Mouse (Mus musculus): ENCODE results near the gene Cpeb2. TPM values are rescaled to one million over a fixed set of nuclear protein-coding genes. Genes with fewer than 3 reads are reported as not detected.
A peak's percentile ranks its signal among the peaks of the same experiment; 100 is the strongest.

The Cpeb2 gene
- 10 to 100 TPM; 60.1 to 76.3 (median 66.6) TPM for total RNA-seq (2022)

- peak; percentile 83 to 96 for DNase-seq (ENCODE audit: low spot score in 2 of 2)
These were observed at the start of gene Cpeb2 for GRCm38 (mm10) chr5:43232480-43233315. Gene Cpeb2 (plus strand): TSS chr5:43233170.

DNA sequence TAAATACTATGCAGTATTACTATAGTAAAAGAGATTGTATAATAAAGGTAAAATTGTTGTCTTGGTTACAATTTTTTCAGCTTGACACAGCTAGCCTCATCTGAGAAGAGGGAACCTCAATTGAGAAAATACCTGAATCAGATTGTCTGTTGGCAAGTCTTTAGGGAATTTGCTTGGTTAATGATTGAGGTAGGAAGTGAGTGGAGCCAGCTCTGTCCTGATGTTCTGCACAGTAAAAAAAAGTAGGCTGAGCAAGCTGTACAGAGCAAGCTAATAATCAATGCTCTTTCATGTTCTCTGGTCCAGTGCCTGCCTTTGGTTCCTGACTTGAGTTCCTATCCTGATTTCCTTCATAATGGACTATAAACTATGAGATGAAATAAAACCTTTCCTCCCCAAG is 49.4 kb upstream of the Cpeb2 start:
- DNase-seq (ENCODE audit: low spot score in 2 of 2): no peak

DNA sequence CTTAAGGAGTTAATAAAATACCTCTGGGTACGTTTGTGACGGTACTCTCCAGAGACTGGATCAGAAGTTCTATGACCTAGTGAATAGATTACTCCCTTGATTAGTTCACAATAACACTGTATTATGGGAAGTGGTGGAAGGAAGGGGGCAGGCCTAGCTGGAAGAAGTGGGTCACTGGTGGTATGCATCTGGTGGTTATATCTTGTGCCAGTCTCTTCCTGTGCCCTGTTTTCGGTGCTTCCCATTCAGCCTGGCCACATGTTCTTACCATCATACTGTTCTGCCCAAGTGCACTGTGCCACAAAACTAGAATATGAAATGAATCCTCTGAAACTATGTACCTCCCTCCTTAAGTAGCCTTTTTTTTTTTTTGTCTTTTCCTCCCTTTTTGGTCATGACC is 48.1 kb upstream of the Cpeb2 start:
- no peak for DNase-seq (ENCODE audit: low spot score in 2 of 2)

DNA sequence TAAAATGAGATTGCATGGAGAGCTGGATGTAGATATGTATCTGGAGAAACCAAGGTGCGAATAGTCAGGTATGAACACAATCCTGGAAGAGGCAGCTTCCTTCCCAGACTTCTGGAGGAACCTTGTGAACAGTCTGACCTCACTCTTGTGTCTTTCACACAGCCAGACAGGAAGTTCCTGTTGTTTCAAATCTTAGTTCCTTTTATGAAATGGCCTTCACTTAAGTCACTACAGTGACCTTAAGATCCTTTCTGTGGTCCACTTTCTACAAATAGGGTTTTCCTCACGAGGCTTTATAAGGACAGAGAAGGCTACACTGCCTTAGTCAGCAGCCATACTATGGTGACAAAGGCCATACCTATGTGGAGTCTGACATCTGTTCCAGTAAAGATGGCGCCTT is 47.5 kb upstream of the Cpeb2 start:
- no peak for DNase-seq (ENCODE audit: low spot score in 2 of 2)

GRCm38 (mm10) chr5:43200686-43201085 is 32.3 kb upstream of the Cpeb2 start:
- DNase-seq (ENCODE audit: low spot score in 2 of 2): no peak

- DNase-seq (ENCODE audit: low spot score in 2 of 2): no peak
These were observed 26.4 kb upstream of the Cpeb2 start for GRCm38 (mm10) chr5:43206495-43207053.

DNA sequence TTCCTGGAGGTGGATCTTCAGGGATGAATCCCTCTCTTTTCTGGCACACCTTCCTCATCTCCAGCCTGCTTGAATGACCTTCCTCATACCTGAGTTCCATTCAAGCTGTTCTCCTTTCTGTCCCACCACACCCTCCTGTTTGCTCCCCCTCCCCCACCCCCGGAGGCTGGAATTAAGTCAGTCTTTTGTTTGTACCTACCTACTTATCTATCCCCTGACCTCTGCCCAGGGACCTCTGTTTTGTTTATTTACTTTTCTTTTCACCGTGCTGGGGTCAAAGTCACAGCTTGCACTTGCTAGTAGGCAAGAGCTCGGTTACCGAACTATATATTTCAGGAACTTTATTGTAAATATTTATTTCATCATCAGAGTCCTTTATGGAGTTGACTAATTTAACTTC is 15.5 kb upstream of the Cpeb2 start:
- no peak for DNase-seq (ENCODE audit: low spot score in 2 of 2)

DNA sequence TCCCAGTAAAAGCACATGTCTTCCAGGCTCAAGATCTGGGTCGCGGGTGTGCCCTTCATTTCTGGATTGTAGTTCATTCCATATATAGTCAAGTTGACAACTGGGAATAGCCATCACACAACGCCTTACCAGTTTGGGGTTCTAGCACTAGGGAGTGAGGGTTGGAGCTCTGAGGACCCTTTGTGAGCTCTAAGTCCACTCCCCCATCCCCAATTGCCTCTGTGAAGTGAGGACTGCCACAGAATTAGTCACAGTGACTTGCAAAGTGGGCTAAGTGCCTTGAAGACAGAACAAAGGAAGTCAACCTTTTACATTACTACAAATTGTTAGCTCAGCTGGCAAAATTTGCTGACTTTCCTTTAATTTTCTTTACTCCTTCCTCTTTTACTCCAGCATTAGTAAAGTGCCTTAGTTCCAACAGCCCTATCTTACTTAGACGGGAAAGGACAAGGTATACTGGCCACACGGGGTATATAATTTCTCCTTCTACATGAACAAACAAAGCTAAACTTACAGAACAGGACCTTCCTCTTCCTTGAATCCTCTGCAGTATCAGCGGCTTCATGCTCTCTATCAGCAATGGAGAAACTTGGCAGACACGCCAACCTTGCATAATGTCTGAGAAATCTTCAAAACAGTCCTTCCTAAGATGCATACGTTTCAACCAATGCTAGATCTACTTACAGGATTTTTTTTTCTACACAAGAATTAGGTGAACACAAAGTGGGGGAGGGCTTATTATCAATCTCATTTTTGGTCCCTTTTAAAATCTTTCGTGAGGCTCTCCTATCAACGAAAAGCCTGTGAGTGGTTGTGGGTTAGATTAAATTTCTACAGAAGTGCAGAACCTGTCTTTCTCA is 14.8 kb upstream of the Cpeb2 start:
- DNase-seq (ENCODE audit: low spot score in 2 of 2): no peak

GRCm38 (mm10) chr5:43218847-43219132 is 14.2 kb upstream of the Cpeb2 start:
- no peak for DNase-seq (ENCODE audit: low spot score in 2 of 2)

DNA sequence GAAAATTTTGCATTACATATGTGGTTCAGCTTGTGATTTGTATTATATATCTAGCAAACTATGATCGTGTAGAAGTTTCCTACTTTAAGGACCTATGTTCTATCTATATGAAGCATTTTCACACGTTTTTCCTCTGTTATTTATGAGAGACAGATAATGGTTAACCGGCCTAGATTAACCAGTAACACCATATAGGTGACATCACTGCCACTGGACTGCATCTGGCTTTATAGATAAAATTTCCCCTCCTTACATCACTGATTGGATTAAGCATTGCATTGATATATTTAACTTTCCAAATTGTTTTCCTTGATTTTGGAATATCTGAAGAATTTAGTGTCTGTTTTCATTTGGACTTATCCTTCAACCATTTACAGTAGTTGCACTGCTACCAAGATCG is 9.6 kb upstream of the Cpeb2 start:
- DNase-seq (ENCODE audit: low spot score in 2 of 2): no peak

GRCm38 (mm10) chr5:43224245-43224644 is 8.7 kb upstream of the Cpeb2 start:
- DNase-seq (ENCODE audit: low spot score in 2 of 2): no peak

- DNase-seq (ENCODE audit: low spot score in 2 of 2): no peak
These were observed 6.8 kb upstream of the Cpeb2 start for GRCm38 (mm10) chr5:43226160-43226559.

DNA sequence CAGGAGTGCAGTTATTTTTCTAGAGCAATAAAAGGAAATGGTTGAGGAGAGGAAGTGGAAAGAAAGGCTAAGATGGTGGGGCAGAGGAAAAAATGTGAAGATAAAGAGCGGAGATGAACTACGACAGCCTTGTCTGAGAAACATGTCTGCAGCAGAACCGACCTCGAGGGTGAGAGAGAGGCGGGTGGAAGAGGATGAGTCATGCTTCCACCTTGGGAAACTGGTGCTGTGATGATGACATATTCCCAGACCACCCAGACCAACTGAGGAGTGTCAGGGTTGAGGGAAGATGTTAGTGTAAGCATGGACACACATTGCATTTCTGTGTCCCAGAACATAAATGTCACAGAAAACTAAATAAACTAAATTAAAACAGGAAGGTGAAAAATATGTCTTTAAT is 5.4 kb upstream of the Cpeb2 start:
- no peak for DNase-seq (ENCODE audit: low spot score in 2 of 2)

GRCm38 (mm10) chr5:43231061-43231460 is 1.9 kb upstream of the Cpeb2 start:
- DNase-seq (ENCODE audit: low spot score in 2 of 2): no peak

- DNase-seq (ENCODE audit: low spot score in 2 of 2): no peak
These were observed 856 bp upstream of the Cpeb2 start for GRCm38 (mm10) chr5:43232149-43232479.

- peak; percentile 70 to 87 for DNase-seq (ENCODE audit: low spot score in 2 of 2)
These were observed 579 bp downstream of the Cpeb2 start for GRCm38 (mm10) chr5:43233316-43234181.

DNA sequence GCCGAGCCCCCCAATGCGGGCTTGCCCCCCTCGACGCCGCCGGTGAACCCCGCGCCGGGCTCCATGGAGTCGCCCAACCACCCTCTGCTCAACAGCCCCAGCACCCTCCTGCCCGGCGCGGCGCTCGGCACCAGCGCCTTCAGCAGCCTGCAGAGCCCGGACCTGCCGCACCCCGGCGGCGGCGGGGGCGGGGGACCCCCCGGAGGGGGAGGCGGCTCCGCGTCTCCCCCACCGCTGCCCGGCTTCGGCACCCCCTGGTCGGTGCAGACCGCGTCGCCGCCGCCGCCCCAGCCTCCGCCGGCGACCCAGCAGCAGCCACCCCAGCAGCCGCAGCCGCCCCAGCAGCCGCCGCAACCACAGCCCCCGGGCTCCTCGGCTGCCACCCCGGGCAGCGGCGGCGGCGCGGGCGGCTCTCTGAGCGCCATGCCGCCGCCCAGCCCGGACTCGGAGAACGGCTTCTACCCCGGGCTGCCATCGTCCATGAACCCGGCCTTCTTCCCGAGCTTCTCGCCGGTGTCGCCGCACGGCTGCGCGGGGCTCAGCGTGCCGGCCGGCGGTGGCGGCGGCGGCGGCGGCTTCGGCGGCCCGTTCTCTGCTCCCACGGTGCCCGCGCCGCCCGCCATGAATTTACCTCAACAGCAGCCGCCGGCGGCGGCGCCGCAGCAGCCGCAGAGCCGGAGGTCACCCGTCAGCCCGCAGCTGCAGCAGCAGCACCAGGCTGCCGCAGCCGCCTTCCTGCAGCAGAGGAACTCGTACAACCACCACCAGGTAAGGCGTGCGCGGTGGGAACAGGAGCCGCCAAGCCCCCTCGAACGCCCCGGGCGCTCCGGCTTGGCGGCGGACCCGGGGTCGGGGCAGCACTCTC is 1.6 kb downstream of the Cpeb2 start:
- DNase-seq (ENCODE audit: low spot score in 2 of 2): peak; percentile 26 to 41

GRCm38 (mm10) chr5:43235186-43235785 is 2.3 kb downstream of the Cpeb2 start:
- DNase-seq (ENCODE audit: low spot score in 2 of 2): peak in 1 of 2 experiments; percentile 53

GRCm38 (mm10) chr5:43235997-43236396 is 3.0 kb downstream of the Cpeb2 start:
- DNase-seq (ENCODE audit: low spot score in 2 of 2): no peak

DNA sequence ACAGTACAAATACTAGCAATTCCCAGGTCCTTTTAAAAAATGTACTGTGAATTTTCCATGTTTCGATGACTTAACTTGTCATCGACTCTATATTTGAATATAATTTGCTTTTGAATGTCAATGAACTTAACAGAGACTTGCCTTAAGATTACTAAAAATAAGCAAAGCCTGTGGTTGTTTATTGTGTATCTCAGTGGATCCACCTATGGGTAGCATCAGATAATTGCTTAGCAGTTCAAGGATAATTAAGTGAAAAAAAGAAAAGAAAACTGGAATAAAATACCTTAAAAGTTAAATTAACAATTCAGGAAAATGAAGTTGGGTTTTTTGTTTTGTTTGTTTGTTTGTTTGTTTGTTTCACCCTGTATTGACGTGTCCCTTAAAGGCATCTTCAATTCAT is 3.5 kb downstream of the Cpeb2 start:
- no peak for DNase-seq (ENCODE audit: low spot score in 2 of 2)

Measured in left cerebral cortex, adult 8-10 months (tissue).